Mouse (Mus musculus): ENCODE measurements around the gene Zbed5.

GRCm38 (mm10) chr5:129847558-129847820, 48.0 kb upstream of the Zbed5 start:
- TF ChIP-seq POLR2A (IDR thresholded peaks at IDR 0.05; ENCODE audit: borderline replicate concordance, extremely low read depth, insufficient read depth, insufficient read length, poor library complexity, severe bottlenecking) (no peak), CTCF (IDR thresholded peaks at IDR 0.05; ENCODE audit: borderline replicate concordance, extremely low read depth, insufficient read depth, insufficient read length) (no peak)

Measured in brain, embryonic 14.5 days (tissue).